Mouse (Mus musculus) embryonic fibroblast, embryonic 13.5 days (primary cell): ENCODE measurements around the gene Ubxn1.

ENCODE experiments used
- CTCF ChIP-seq: IDR thresholded peaks from 2 replicates; pipeline ENCODE4 v1.5.1; 2011; ENCODE audit warnings: mild to moderate bottlenecking, control low read depth, low read length, moderate library complexity, borderline replicate concordance; ENCODE audit not compliant: insufficient read depth
- POLR2A ChIP-seq: IDR thresholded peaks from 2 replicates; pipeline ENCODE4 v1.6.1; 2011; ENCODE audit warnings: low read depth, mild to moderate bottlenecking, control low read depth, low read length, moderate library complexity

DNA sequence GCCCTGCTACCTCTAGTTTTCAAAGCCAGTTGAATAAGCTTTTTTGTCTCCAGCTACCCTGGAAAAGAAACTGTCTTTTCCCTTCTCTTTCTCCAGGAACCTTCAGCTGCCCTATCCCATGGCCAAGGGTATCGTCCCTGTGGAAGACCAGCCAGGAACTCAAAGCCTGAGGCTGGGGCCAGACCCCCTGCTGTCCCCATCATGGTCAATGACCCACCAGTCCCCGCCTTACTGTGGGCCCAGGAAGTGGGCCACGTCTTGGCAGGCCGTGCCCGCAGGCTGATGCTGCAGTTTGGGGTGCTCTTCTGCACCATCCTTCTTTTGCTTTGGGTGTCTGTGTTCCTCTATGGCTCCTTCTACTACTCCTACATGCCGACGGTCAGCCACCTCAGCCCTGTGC lies 30.3 kb upstream of the Ubxn1 start:
- TF ChIP-seq CTCF (no peak), POLR2A (no peak)
